Mouse (Mus musculus) right cerebral cortex, postnatal 36 days (tissue): ENCODE results near the gene Mecom.

ENCODE experiments used
- DNase-seq, 2 experiments: peaks; one replicate each; pipeline ENCODE4 v3.0.0; 2022; ENCODE audit warnings: low spot score in 2 of 2, mixed read lengths in 1 of 2

Mecom gene

GRCm38 (mm10) chr3:30104515-30105098 is 443.2 kb downstream of the Mecom start:
- DNase-seq = no peak

GRCm38 (mm10) chr3:30101146-30101545 is 446.7 kb downstream of the Mecom start:
- no peak for DNase-seq

- no peak for DNase-seq
Measured at GRCm38 (mm10) chr3:30097713-30098112, 450.1 kb downstream of the Mecom start.

GRCm38 (mm10) chr3:30097129-30097528 is 450.7 kb downstream of the Mecom start:
- no peak for DNase-seq

- no peak for DNase-seq
Measured at GRCm38 (mm10) chr3:30093005-30093404, 454.8 kb downstream of the Mecom start.

DNA sequence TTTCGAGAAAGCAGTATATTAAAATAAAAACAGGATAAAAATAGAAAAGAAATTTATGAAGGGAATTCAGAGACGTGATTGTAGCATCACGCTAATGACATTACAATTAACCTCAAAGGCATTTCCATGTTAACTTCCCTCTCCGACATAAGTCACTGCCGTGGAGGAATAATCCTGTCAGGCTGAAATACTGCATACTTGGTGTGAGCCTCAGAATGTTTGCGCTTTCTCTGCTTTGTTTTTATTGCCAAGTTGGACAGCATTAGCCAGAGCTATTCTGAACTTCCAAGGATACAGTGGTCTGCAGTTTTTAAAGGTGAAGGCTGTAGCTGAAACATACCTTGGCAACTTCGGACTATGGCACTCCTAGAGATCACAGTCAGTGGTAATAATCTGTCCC is 455.3 kb downstream of the Mecom start:
- DNase-seq = no peak

GRCm38 (mm10) chr3:30091860-30092259 is 455.9 kb downstream of the Mecom start:
- no peak for DNase-seq

- DNase-seq = no peak
Measured at GRCm38 (mm10) chr3:30091401-30091800, 456.4 kb downstream of the Mecom start.

- DNase-seq = no peak
Measured at GRCm38 (mm10) chr3:30086139-30086538, 461.7 kb downstream of the Mecom start.

DNA sequence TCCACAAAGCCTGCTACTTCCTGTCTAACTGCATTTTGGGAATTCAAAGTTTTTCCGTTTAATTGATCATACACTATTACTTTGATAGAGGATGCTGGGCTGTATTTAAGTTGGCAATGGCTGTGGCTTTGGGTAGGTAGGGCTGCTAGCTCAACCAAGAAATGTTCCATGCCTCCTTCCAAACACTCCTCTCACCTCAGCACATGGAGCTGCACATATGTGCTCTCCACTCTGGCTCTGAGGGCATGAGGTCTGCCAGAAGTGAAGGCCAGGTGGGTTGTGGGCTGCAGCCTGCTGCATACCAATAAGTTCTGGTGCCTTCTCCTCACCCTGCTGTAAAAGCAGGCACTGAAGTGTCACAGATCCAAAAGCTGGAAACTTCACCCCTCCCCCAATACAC is 464.0 kb downstream of the Mecom start:
- no peak for DNase-seq

GRCm38 (mm10) chr3:30083268-30083667 is 464.5 kb downstream of the Mecom start:
- no peak for DNase-seq

DNA sequence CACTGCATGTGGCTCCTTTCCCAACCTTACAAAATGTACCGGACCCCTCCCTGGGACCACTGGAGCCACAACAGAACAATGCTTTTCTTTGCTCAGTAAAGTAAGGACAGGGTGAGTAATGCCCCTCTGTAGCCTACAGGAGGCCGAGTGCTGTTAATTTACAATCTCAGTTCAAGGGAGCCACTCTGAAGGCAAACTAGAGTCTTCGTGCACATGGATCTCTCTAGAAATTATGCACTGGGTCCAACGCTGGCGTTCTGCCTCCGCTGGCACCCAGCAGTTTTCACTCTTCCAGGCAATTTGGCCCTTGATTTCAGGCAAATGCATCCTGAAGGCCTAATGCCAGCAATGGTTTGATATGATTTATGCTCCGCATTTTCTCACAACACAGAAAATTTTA is 467.0 kb downstream of the Mecom start:
- no peak for DNase-seq

GRCm38 (mm10) chr3:30076522-30076921 is 471.3 kb downstream of the Mecom start:
- no peak for DNase-seq

DNA sequence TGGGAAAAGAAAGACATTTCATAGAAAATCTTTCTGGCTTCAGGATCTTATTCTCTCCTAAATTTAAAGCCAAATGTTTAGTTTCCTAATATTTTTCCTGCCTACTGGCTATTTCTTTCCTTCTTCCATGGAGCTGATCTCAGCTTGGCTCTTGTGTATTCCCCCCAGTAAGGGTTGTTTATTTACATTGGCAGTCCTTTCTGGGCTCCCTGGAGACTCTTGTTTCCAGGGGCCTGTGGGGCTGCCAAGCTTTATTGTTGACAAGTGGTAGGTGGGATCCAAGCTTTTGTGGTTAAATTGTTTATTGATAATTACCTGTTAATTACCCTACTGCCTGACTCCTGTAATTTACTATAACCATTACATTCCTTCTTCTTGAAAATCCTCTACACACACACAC is 476.5 kb downstream of the Mecom start:
- DNase-seq = no peak

DNA sequence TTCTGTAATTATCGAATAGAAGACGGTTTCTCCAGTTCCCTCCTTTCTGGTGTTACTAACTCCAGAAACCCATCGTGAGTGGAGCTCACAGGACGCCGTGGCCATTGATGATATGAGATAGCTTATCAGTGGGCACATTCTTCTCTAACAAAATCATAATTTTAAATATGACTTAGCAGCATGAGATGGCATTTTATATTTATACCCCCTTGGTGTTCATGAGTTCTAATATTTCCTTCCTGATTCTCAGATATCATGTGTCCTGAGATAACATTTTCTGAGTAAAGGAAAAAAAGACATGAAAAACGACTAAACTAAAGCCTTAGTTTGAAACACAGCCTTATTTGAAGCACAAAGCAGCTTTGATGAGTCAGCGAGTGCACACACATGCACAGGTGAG is 481.3 kb downstream of the Mecom start:
- DNase-seq = no peak

DNA sequence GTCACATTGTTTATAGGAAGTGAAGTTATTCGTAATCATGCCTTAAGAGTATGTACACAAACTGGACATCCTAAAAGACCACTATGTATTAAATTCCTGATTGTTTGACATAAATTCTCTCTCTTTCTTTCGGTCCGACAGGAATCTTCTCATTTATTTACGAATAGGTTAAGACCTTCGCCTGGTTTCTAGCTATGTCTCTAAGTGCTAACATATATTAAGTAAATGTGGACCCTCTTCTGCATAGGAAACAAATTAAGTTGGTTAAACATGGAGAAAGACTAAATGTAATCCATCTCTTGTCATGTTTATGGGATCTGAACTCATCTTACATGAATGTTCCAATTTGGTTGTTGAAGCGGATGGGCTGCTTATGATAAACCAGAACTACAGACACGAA is 487.8 kb downstream of the Mecom start:
- no peak for DNase-seq

GRCm38 (mm10) chr3:30059615-30060014 is 488.2 kb downstream of the Mecom start:
- no peak for DNase-seq

GRCm38 (mm10) chr3:30051287-30051686 is 496.5 kb downstream of the Mecom start:
- DNase-seq = no peak

DNA sequence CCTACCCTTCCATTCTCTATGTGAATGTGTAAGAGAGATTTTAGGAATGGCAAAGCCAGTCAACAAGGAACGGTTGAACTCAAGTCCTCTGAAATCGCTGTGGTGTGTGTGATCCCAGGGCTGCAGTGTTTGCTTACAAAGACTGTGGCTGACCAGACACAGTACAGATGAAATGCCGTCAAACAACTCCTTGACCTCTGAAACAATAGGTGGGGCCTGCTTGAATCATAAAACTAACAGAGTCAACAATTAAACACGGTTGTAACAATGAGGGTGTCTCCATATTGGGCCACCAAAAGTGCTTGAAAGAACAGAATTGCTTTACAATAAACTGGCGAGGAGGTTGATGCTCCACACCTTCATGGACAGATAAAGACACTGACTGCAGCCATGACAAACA is 497.0 kb downstream of the Mecom start:
- DNase-seq = no peak

- DNase-seq = no peak
Measured at GRCm38 (mm10) chr3:30048792-30049191, 499.0 kb downstream of the Mecom start.

- no peak for DNase-seq
Measured at GRCm38 (mm10) chr3:30048157-30048556, 499.7 kb downstream of the Mecom start.

- DNase-seq = no peak
Measured at GRCm38 (mm10) chr3:30043525-30043924, 504.3 kb downstream of the Mecom start.

- DNase-seq = no peak
Measured at GRCm38 (mm10) chr3:30038545-30038944, 509.3 kb downstream of the Mecom start.

DNA sequence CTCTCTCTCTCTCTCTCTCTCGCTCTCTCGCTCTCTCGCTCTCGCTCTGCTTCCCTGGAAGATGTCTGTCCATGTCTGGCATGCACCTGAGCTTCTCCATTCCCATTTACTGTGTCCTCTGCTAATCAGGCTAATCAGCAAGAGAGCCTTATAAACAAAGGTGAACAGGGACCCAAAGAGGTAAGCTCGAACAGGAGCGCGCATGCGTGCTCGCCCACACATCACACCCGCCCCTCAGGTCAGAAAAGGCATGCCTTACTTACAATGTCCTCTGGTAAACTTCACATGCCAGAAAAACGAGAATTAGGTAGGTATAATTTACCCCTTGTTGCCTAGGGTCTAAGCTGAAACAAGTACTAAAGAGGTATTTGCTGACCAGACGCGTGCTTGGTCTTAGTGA is 527.8 kb downstream of the Mecom start:
- DNase-seq = no peak
